Mouse (Mus musculus): Measurements from ENCODE around the gene Aox4.

Aox4 gene

DNA sequence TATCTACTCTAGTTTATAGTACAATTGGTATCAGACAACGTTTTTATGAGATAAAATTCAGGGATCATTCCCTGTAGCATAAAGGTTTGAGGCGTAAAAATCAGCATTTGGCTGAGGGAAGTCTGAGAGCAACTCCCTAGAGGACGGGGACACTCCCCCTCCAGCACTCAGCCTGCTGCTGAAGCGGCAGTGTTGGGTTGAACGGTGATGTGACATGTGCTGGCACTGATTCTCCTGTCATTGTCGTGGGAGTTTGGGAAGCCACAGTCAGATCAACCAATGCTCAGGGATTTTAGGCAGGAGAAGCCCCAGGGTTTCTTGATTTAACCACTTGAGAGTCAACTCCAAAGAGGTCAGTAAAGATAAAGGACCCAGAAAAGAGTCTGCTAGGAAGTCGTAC, 74.3 kb downstream of the Aox4 start:
- CTCF ChIA-PET = interaction anchor here in 1 of 4 experiments (1.3 kb wide), 1 partner anchor 12 kb away, joined by 5 read pairs; no protein-coding TSS in a partner anchor
- POLR2A ChIA-PET = interaction anchor here in 1 of 4 experiments (0.6 kb wide), 1 partner anchor 138 kb away, joined by 4 read pairs; no protein-coding TSS in a partner anchor

DNA sequence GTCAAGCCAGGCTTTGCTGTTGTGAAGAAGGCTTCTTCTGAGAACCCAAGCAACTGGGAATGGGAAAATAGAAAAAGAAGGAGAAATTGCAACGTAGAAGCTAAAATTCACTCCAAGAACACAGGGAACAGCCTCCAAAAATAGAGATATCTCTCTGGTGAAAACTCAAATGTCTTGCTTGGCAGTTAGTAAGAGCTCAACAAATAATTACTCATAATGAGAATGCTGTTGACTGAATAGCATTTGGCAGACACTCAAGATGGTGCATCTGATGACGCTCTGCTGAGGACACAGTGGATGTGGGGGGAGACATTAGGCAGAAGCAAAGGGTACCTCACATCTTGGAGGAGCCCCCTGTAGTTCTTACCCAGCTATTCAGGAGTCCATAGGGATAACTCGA, 77.9 kb downstream of the Aox4 start:
- POLR2A ChIA-PET = interaction anchor here in 2 of 4 experiments (0.9 to 1.2 kb wide), 3 partner anchors 8 to 106 kb away, joined by 3 to 4 read pairs (median 4); partner anchors contain the start of gene Aox2 (in 1 of the 2)

DNA sequence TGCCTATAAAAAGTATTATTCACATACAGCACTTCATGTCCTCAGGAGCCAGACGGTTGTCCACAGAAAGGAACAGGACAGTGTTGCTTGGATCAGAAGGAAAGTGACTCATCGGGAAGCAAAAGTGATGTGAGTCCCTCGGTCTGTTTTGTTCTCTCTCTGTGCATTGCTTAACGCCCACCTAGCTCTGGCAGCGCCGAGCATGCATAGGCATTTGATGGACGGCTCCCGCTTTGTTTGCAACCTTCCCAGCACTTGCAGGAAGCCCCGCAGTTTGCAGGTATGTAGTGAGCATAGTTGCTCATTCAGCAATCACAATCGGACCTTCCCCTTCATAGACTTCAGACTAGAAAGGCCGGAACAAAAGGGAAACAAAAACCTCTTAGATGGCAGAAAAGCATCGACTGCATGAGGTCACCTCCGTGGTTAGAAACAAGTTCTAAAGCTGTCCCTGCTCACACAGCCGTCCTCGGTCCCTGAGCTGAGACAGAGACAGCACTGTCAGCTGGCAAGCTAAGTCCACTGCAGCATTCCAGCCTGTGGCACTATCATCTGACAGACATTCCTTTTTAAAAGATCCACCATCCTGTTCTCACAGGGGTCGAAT, 79.8 kb downstream of the Aox4 start:
- ChIA-PET POLR2A (interaction anchor here in 3 of 4 experiments (0.6 to 2.5 kb wide), 13 partner anchors 8 to 168 kb away, joined by 3 to 9 read pairs (median 4); partner anchors contain the start of genes Clk1 (in 2 of the 3) and Bzw1 (in 1 of the 3)), CTCF (interaction anchor here in 3 of 4 experiments (0.5 to 1.5 kb wide), 7 partner anchors 16 to 866 kb away, joined by 3 to 7 read pairs (median 3); partner anchors contain the start of gene Aox3 (in 1 of the 3))

More for the DNA sequence above, 77.9 kb downstream of the Aox4 start:
- CTCF ChIA-PET = interaction anchor here in 2 of 4 experiments (0.7 to 1.9 kb wide), 2 partner anchors 9 kb away, joined by 3 to 5 read pairs; no protein-coding TSS in a partner anchor

DNA sequence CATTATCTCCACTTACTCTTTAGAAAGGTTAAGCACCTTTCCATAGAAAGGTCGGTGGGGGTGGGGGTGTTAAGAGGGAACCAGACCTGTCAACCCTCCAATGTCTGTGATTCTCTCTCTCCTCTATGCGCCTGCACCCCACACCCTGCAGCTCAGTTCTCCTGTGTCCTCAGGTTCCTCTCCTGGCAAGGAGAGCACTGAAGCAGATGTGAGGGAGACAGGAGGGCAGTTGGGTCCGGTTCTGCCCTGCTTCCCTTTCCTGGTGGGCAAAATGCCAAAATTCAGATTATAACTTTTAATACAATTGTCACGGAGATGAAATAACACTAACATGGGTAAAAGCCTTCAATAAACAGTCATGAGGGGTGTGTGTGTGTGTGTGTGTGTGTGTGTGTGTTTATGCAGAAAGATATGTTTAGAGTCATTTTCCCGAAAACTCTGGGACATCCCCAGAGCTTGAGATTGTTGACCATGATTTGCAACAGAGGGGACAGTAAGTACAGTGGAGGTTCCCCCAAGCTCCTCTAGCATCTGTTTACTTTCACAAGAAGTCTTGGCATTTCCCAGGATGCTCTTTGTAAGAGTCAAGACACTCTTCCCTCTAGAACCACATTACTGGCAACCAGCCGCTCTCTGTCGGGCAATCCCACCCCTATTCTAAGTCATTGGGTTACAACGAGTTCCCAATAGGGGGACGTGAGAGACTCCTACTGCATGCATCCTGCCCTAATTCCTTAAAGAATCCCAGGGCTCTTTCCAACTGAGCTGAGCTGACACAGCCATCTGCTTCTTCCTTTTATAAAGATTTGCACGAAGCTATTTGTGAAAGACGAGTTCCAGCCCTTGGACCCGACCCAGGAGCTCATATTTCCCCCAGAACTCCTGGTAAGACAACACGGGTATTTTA, 81.5 kb downstream of the Aox4 start:
- POLR2A ChIA-PET = interaction anchor here in 2 of 4 experiments (0.6 to 1.4 kb wide), 3 partner anchors 11 to 532 kb away, joined by 3 read pairs; no protein-coding TSS in a partner anchor
- CTCF ChIA-PET = interaction anchor here in 1 of 4 experiments (1.4 kb wide), 1 partner anchor 20 kb away, joined by 3 read pairs; no protein-coding TSS in a partner anchor

DNA sequence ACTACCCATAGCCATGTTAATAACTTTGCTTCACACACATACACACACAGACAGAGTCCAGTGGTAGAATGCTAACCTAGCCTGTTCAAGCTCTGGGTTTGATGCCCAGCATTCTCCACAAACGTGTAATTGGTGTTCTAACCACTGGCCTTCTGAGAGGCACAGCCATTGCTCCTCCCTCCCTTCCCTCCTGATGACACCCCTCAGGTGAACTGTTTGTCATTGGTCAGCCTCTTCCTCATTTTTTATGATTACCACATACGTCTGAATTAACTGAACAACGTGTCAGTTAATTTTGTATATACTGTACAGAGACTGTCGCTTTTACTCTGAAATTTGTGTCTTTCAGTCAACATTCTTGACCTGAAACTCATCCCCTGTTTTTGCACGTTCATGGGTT, 84.5 kb downstream of the Aox4 start:
- ChIA-PET CTCF (interaction anchor here in 1 of 4 experiments (1.4 kb wide), 1 partner anchor 16 kb away, joined by 3 read pairs; the partner anchor contains the start of gene Aox2), POLR2A (interaction anchor here in 1 of 4 experiments (1.2 kb wide), 1 partner anchor 181 kb away, joined by 3 read pairs; no protein-coding TSS in a partner anchor)

DNA sequence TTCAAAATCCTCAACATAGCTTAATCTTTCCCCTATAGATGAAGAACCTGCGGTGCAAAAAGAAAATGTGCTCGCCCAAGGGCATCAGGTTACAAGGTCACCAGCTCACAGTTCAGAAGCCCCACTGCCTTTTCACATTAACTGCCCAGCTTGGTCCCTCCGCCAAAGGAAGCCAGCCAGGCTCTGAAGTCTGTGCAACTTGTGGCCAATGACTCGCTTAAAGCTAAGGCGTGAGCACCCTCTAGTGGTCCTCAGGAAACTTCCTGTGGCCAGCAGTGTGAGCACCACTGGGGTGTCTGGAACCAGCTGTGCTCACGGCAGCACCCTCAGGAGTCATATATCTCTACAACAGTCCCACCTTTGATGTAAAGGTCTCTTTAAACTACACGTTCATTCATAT, 86.1 kb downstream of the Aox4 start:
- ChIA-PET POLR2A (interaction anchor here in 2 of 4 experiments (1.0 to 1.4 kb wide), 3 partner anchors 8 to 150 kb away, joined by 3 to 4 read pairs (median 4); no protein-coding TSS in a partner anchor), CTCF (interaction anchor here (0.5 to 2.0 kb wide), 67 partner anchors 8 to 1919 kb away, joined by 3 to 16 read pairs (median 3); partner anchors contain the start of genes Aox2 (in 2 of the 4) and Bzw1 (in 1 of the 4))

DNA sequence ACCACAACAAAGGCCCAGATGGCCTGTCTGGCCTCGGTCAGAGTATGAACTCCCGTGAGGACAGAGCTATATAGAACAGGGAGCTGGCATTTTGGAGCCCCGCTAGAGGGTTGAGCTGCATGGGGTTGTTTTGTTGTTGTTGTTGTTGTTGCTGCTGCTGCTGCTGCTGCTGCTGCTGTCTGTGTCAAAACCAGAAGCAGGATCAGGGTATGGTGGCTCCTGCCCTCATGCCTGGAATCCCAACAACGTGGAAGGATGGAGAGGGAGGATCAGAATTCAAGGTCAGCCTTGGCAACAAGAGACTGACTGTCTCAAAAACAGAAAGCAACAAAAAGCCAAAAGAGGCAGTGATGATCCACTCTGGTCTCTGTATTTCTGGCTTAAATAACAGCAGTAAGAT, 86.6 kb downstream of the Aox4 start:
- CTCF ChIA-PET = interaction anchor here (0.5 to 2.0 kb wide), 53 partner anchors 7 to 1372 kb away, joined by 3 to 16 read pairs (median 4); partner anchors contain the start of gene Aox2 (in 2 of the 4)
- POLR2A ChIA-PET = interaction anchor here in 2 of 4 experiments (1.0 to 1.4 kb wide), 3 partner anchors 9 to 150 kb away, joined by 3 to 4 read pairs (median 4); no protein-coding TSS in a partner anchor

DNA sequence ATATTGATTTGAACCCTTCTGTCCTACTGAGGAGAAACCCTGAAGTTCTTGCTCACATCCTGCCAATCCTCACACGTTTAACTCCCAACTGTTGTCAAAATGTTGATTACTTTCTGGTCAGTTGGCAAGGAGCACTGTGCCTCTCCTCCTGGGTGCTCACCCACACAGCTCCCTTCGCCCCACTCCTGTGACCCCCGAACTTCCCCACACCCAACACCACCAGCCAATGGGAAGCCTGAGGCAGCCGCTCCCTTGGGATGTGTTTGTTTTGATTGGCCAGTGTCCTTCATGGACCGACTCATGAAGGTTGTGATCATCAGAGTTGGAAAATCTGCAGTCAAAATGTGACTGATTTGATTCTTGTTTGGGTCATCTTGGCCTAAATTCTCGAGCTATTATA, 88.2 kb downstream of the Aox4 start:
- ChIA-PET CTCF (interaction anchor here in 2 of 4 experiments (0.7 to 1.1 kb wide), 2 partner anchors 21 to 28 kb away, joined by 3 read pairs; no protein-coding TSS in a partner anchor), POLR2A (interaction anchor here in 1 of 4 experiments (1.0 to 1.8 kb wide), 2 partner anchors 16 to 94 kb away, joined by 3 to 6 read pairs; partner anchors contain the start of gene Bzw1)

DNA sequence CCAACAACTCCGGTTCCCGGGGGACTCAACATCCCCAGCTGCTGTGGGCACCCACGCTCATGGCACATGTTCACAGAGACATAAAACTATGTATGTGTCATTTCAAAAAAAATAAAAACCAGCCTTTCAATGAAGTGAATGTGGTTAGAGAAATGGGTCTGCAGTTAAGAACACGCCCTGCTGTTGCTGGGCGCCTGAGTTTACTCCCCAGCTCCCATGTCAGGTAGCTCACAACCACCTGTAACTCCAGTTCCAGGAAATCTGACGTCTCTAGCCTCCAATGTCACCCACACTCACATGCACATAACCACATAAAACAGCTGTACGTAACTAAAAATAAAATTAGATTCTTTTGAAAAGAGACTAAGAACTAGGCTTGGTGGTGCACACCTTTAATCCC, 90.9 kb downstream of the Aox4 start:
- ChIA-PET POLR2A (no interaction called here), CTCF (interaction anchor here in 2 of 4 experiments (0.6 to 1.4 kb wide), 3 partner anchors 23 to 188 kb away, joined by 3 to 4 read pairs (median 3); partner anchors contain the start of genes Aox2 (in 1 of the 2) and Aox3 (in 1 of the 2))

DNA sequence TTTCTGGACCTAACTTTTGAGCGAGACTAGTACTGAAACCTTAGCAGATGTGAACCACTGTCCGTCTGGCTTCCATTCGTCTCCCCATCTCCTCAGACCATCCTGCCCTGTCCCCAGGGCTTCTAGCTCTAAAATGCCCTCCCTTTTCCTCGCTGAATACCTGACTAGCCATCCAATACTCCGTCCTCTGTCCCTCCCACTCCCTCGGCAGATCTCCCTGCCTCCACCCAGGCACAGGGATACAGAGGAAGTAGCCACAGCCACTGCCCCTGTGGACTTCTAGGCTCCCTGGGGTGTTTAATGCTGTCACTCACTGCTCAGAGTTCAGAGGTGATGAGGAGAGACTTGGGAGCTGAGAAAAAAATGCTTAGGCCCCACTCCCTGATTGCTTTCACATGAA, 91.8 kb downstream of the Aox4 start:
- CTCF ChIA-PET = interaction anchor here in 1 of 4 experiments (0.6 to 1.4 kb wide), 2 partner anchors 31 to 437 kb away, joined by 3 to 4 read pairs; no protein-coding TSS in a partner anchor
- POLR2A ChIA-PET = interaction anchor here in 3 of 4 experiments (0.6 to 2.4 kb wide), 6 partner anchors 11 to 759 kb away, joined by 3 to 9 read pairs (median 4); no protein-coding TSS in a partner anchor

DNA sequence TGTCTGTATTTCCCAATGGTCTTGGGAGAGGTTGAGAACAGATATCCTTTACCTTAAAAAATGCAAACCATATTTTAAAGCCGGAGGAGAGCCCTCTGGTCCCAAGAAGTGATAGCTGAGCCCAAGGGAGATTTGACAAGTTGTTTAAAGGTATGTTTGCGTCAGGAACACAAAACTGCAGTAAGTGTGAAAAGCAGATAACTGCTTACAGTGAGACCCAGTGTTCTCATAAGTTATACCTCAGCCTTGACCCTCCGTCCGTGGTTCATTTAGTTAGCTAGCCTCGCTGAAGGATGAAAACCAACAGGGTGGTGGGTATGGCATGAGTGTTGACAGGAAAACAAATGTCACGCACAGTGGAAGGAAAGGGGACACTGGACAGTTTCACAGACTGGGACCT, 92.8 kb downstream of the Aox4 start:
- ChIA-PET CTCF (interaction anchor here in 2 of 4 experiments (0.6 kb wide), 2 partner anchors 32 to 68 kb away, joined by 3 to 8 read pairs; no protein-coding TSS in a partner anchor), POLR2A (interaction anchor here in 2 of 4 experiments (0.6 to 2.4 kb wide), 5 partner anchors 10 to 201 kb away, joined by 3 to 7 read pairs (median 4); no protein-coding TSS in a partner anchor)

DNA sequence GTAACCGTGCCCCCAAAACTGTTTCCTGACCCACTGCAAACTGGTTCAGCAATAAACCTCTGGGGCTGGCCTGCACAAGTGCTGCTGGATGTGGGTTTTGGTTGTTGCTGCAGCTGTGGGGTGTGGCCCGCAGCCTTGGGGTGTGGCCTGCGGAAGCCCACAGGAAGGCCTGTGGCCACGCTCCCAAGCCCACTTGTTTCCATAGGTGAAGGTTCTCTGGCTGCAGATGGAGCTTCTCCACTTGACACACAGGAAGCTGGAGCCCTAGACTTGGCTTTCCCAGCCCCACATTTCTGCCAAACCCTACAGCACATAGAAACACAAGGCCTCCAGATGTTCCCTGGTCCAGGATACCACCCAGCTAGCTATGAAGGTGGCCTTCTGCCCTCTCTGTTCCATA, 93.5 kb downstream of the Aox4 start:
- POLR2A ChIA-PET = interaction anchor here in 3 of 4 experiments (0.6 to 2.4 kb wide), 9 partner anchors 10 to 1462 kb away, joined by 3 to 8 read pairs (median 4); partner anchors contain the start of genes Bzw1 (in 1 of the 3) and Clk1 (in 1 of the 3)
- CTCF ChIA-PET = interaction anchor here in 2 of 4 experiments (0.6 to 1.0 kb wide), 2 partner anchors 7 to 32 kb away, joined by 3 to 4 read pairs; no protein-coding TSS in a partner anchor

DNA sequence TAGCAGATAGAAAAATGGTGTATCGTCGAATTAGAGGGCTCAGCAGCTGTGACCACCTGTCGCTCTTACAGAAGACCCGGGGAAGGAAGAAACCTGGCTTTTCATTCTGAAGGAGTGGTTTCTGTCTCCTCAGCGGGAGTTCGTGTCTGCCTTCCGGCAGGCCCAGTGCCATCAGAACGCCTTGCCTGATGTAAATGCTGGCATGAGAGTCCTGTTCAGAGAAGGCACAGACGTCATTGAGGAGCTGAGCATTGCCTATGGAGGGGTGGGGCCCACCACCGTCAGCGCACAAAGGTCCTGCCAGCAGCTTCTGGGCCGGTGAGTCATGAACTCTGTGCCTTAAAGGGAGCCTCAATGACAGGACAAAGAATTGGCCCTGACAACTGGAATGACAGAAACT, 94.1 kb downstream of the Aox4 start:
- ChIA-PET CTCF (interaction anchor here in 3 of 4 experiments (0.6 to 1.0 kb wide), 5 partner anchors 8 to 342 kb away, joined by 3 to 5 read pairs (median 3); no protein-coding TSS in a partner anchor), POLR2A (interaction anchor here in 3 of 4 experiments (0.7 to 2.4 kb wide), 8 partner anchors 14 to 120 kb away, joined by 3 to 8 read pairs (median 4); partner anchors contain the start of genes Bzw1 (in 1 of the 3) and Clk1 (in 1 of the 3))

DNA sequence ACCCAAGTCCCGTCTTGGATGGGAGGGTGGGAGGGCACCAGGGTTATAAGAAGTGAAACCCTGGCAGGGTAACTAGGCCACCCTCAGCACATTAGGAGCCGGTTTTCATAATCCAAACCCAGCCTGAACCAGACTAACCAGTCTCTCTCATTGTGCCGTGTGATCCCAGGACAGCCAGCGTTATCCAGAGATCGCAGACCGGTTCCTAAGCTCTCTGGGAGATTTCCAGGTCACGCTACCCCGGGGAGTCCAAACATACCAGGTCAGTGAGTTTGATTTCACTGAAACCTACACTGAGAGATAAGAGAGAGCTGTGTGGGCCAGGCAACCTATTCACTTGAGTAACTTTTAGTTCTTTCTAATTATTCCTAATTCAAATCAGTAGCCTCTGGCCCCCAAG, 97.0 kb downstream of the Aox4 start:
- POLR2A ChIA-PET = interaction anchor here in 2 of 4 experiments (0.6 to 2.1 kb wide), 5 partner anchors 46 to 710 kb away, joined by 3 to 6 read pairs (median 4); partner anchors contain the start of gene Clk1 (in 1 of the 2)
- CTCF ChIA-PET = interaction anchor here in 3 of 4 experiments (0.6 to 3.0 kb wide), 5 partner anchors 11 to 314 kb away, joined by 3 to 13 read pairs (median 8); no protein-coding TSS in a partner anchor

DNA sequence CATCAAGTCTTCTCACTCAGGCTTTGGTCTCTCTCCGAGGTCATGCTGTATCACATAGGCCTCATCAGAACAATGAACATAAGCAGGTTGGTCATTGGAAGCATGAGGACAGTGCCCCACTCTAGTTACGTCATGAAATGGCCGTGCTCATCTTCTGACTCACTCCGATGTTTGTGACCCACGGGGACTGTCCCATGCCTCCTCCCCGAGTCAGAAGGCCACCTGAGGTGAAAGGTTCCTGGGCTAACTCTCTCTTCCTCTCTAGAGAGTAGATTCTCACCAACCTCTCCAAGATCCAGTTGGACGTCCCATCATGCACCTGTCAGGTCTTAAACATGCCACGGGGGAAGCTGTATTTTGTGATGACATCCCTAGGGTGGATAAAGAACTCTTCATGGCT, 98.4 kb downstream of the Aox4 start:
- CTCF ChIA-PET = interaction anchor here in 1 of 4 experiments (1.2 kb wide), 1 partner anchor 12 kb away, joined by 5 read pairs; no protein-coding TSS in a partner anchor
- POLR2A ChIA-PET = interaction anchor here in 2 of 4 experiments (1.2 to 1.3 kb wide), 3 partner anchors 15 to 115 kb away, joined by 3 to 6 read pairs (median 3); partner anchors contain the start of gene Clk1 (in 1 of the 2)

DNA sequence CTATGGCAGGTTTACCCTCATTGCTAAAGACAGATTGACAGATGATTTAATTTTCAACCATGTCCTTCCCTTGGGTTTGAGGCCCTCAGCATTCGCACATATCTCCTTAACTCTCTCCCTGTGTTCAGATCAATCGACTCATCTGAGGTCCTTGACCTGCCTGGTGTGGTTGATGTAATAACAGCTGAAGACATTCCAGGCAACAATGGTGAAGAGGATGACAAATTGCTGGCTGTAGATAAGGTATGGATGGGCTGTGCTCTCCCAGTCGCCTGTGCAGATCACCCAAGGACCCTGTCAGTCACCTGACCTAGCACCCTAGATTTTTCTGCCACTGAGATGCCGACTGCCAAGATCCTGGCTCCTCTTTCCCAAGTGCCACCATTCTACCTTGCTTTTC, 99.7 kb downstream of the Aox4 start:
- ChIA-PET CTCF (no interaction called here), POLR2A (interaction anchor here in 2 of 4 experiments (1.0 to 1.7 kb wide), 3 partner anchors 17 to 91 kb away, joined by 3 to 6 read pairs (median 3); no protein-coding TSS in a partner anchor)

Measured in embryonic stem cell, embryonic (primary cell).